Mouse (Mus musculus): ENCODE measurements around the gene Chil4. TPM values are rescaled to one million over a fixed set of nuclear protein-coding genes. Genes with fewer than 3 reads are reported as not detected.

The Chil4 gene
- total and polyA plus RNA-seq, 2 experiments from 2014 or later: not detected

GRCm38 (mm10) chr3:106167464-106167863 is 51.8 kb downstream of the Chil4 start, which contains the start of gene Chil3:
Gene Chil3 (minus strand): TSS chr3:106167564.
- TF ChIP-seq CTCF (IDR thresholded peaks at IDR 0.05; ENCODE audit: low read depth): no peak
- ATAC-seq: no peak

GRCm38 (mm10) chr3:106154413-106154812 is 64.9 kb downstream of the Chil4 start:
- no peak for ATAC-seq

More at GRCm38 (mm10) chr3:106167464-106167863, 51.8 kb downstream of the Chil4 start, which contains the start of gene Chil3:
- H3K27ac ChIP-seq (ENCODE audit: low read depth, low read length): no peak within 1 kb of the TSS
- DNase-seq: no peak
- H3K36me3 ChIP-seq (ENCODE audit: insufficient read depth): no peaks in the 10 kb centered on the region
- no peak within 1 kb of the TSS for H3K4me2 ChIP-seq (ENCODE audit: low read depth)
- no peak within 1 kb of the TSS for H3K9ac ChIP-seq
- no peaks in the 10 kb centered on the region for H3K27me3 ChIP-seq (ENCODE audit: insufficient read depth, low read length)
- H3K4me1 ChIP-seq (ENCODE audit: insufficient read depth): no peaks in the 10 kb centered on the region
- WGBS: 87% methylated on average over 3 of the region's 3 CpGs
- no peaks in the 10 kb centered on the region for H3K9me3 ChIP-seq (ENCODE audit: low read length)
- H3K4me3 ChIP-seq (ENCODE audit: low read depth, low read length): no peak within 1 kb of the TSS

More at GRCm38 (mm10) chr3:106154413-106154812, 64.9 kb downstream of the Chil4 start:
- H3K27me3 ChIP-seq (ENCODE audit: insufficient read depth, low read length): no peaks in the 10 kb centered on the region
- H3K4me1 ChIP-seq (ENCODE audit: insufficient read depth): no peaks in the 10 kb centered on the region
- TF ChIP-seq CTCF (IDR thresholded peaks at IDR 0.05; ENCODE audit: low read depth): no peak
- no peaks in the 10 kb centered on the region for H3K36me3 ChIP-seq (ENCODE audit: insufficient read depth)
- H3K9ac ChIP-seq: no peak overlapping the region
- H3K27ac ChIP-seq (ENCODE audit: low read depth, low read length): no peak overlapping the region
- no peak for DNase-seq
- no peak overlapping the region for H3K4me3 ChIP-seq (ENCODE audit: low read depth, low read length)
- no peak overlapping the region for H3K4me2 ChIP-seq (ENCODE audit: low read depth)
- 89% methylated on average over 2 of the region's 2 CpGs for WGBS
- no peaks in the 10 kb centered on the region for H3K9me3 ChIP-seq (ENCODE audit: low read length)

Other genes starting within 250 kb of the Chil4 start
- 5.7 and 6.5 TPM in 2 replicates for gene Ovgp1, start 245.8 kb downstream of the Chil4 start, total RNA-seq (2014; rRNA removed)
- gene Ovgp1, start 245.8 kb downstream of the Chil4 start, polyA plus RNA-seq (2015; fragmentation: Nextera tagmentation; extraction: Ambion mirVana): 2.6 and 3.8 TPM in 2 replicates
- gene Pifo, start 204.9 kb downstream of the Chil4 start, total RNA-seq (2014; rRNA removed): 7.1 and 8.2 TPM in 2 replicates
- 10.7 and 12.1 TPM in 2 replicates for gene Pifo, start 204.9 kb downstream of the Chil4 start, polyA plus RNA-seq (2015; fragmentation: Nextera tagmentation; extraction: Ambion mirVana)
- not detected in 2 replicates for gene Chil5, start 186.7 kb downstream of the Chil4 start, total RNA-seq (2014; rRNA removed)
- 0.18 and 0.23 TPM in 2 replicates for gene Chil5, start 186.7 kb downstream of the Chil4 start, polyA plus RNA-seq (2015; fragmentation: Nextera tagmentation; extraction: Ambion mirVana)
- 1.2 and 2.1 TPM in 2 replicates for gene Chia1, start 106.3 kb downstream of the Chil4 start, total RNA-seq (2014; rRNA removed)
- 1.5 and 1.9 TPM in 2 replicates for gene Chia1, start 106.3 kb downstream of the Chil4 start, polyA plus RNA-seq (2015; fragmentation: Nextera tagmentation; extraction: Ambion mirVana)
- gene Chil3, start 51.9 kb downstream of the Chil4 start, total RNA-seq (2014; rRNA removed): 0.15 TPM in 1 of 2 replicates, not detected in the other
- 0.17 and 1.2 TPM in 2 replicates for gene Chil3, start 51.9 kb downstream of the Chil4 start, polyA plus RNA-seq (2015; fragmentation: Nextera tagmentation; extraction: Ambion mirVana)
- gene Chil6, start 186.7 kb upstream of the Chil4 start, total RNA-seq (2014; rRNA removed): not detected in 2 replicates
- gene Chil6, start 186.7 kb upstream of the Chil4 start, polyA plus RNA-seq (2015; fragmentation: Nextera tagmentation; extraction: Ambion mirVana): not detected in 2 replicates

All from forebrain, postnatal 0 days (tissue).